In the genomic region with DNA sequence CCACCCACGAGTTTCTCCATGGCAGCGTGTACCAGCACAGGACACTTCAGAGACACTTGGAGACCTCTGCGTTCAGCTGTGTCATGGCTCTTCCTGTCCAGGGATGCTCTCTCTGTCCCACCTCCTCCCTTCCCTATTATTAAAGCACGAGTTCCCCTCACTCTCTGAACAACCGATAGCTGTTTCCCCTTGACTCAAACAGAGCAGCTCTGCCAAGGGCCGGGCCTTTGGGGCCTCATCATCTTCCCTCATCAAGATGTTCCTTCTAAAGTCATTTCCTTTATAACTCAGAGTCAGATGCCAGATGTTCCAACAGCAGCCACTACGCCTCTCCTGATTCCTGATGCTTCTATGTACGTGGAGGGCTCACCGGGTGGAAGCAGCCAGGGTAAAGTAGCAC, we compare ENCODE assay signal across 15 mouse cellular contexts.
"Had no signal": no experiment of that assay in that cellular context is flagged by ENCODE, and none has a peak within 500 bp of the region (broad histone marks: within the 10 kb centered on the region; RNA-seq: fewer than 3 reads in every experiment).

No protein-coding gene starts in this region.

- H3K27me3 ChIP-seq: limb, embryonic 12.5 days; liver, embryonic 13.5 days; lung, embryonic 15.5 days; midbrain, embryonic 15.5 days; neural tube, embryonic 13.5 days had no signal

- DNase-seq: kidney, postnatal 36 days; layer of hippocampus, adult 9-11 months; layer of hippocampus, postnatal 36 days; liver; liver, embryonic 13.5 days; liver, postnatal 0 days; lung, postnatal 14 days; right cerebral cortex, postnatal 14 days; thymus, postnatal 36 days had no signal

- H3K4me3 ChIP-seq: limb, embryonic 12.5 days; liver, embryonic 13.5 days; lung, embryonic 15.5 days; megakaryocyte, embryonic 14.5 days; midbrain, embryonic 15.5 days; neural tube, embryonic 13.5 days had no signal

- H3K4me1 ChIP-seq: midbrain, embryonic 15.5 days had no signal

- H3K9me3 ChIP-seq: limb, embryonic 12.5 days; liver, embryonic 13.5 days; lung, embryonic 15.5 days; megakaryocyte, embryonic 14.5 days; midbrain, embryonic 15.5 days; neural tube, embryonic 13.5 days had no signal

- H3K27ac ChIP-seq: limb, embryonic 12.5 days; liver, embryonic 13.5 days; lung, embryonic 15.5 days; macrophage; midbrain, embryonic 15.5 days; neural tube, embryonic 13.5 days had no signal

- H3K36me3 ChIP-seq: limb, embryonic 12.5 days; liver, embryonic 13.5 days; lung, embryonic 15.5 days; midbrain, embryonic 15.5 days; neural tube, embryonic 13.5 days had no signal
